Mouse (Mus musculus): ENCODE measurements around the gene Tcf7l2. TPM values are rescaled to one million over a fixed set of nuclear protein-coding genes. Genes with fewer than 3 reads are reported as not detected.

The Tcf7l2 gene
- polyA plus RNA-seq, 1 experiment from 2014 or later, result 53.4 TPM

- no peak overlapping the region for H3K9ac ChIP-seq (ENCODE audit: low read depth, low read length)
- H3K9me3 ChIP-seq (replicated peaks; ENCODE audit: low read length), result no peaks in the 10 kb centered on the region
- 85% methylated on average over 5 of the region's 5 CpGs for WGBS
- DNase-seq (ENCODE audit: low spot score), result no peak
- H3K4me3 ChIP-seq (replicated peaks; ENCODE audit: low read depth, low read length), result no peak overlapping the region
- H3K27ac ChIP-seq, result no peak overlapping the region
- no peak overlapping the region for H3K4me2 ChIP-seq (ENCODE audit: low read length)
- no peak for TF ChIP-seq CTCF (IDR thresholded peaks at IDR 0.05; ENCODE audit: low read depth)
- H3K4me1 ChIP-seq (replicated peaks; ENCODE audit: insufficient read depth, low read length), result peaks cover 12% of the 10 kb centered on the region; the same call in 1 of the 2 replicates
- H3K27me3 ChIP-seq (ENCODE audit: insufficient read depth, low read length), result no peaks in the 10 kb centered on the region; the same call in 1 of the 2 replicates
- no peak for ATAC-seq (replicated peaks; ENCODE audit: low FRiP score, low read depth)
- no peaks in the 10 kb centered on the region for H3K36me3 ChIP-seq (ENCODE audit: insufficient read depth, low read length)
These were observed 30.8 kb upstream of the Tcf7l2 start for GRCm38 (mm10) chr19:55710841-55711240.

- DNase-seq (ENCODE audit: low spot score) (no peak), ATAC-seq (replicated peaks; ENCODE audit: low FRiP score, low read depth) (no peak)
- Histone ChIP-seq H3K27me3 (ENCODE audit: insufficient read depth, low read length) (no peaks in the 10 kb centered on the region; the same call in 1 of the 2 replicates), H3K36me3 (ENCODE audit: insufficient read depth, low read length) (no peaks in the 10 kb centered on the region), H3K4me1 (replicated peaks; ENCODE audit: insufficient read depth, low read length) (peaks cover 5% of the 10 kb centered on the region; the same call in 1 of the 2 replicates), H3K4me3 (replicated peaks; ENCODE audit: low read depth, low read length) (no peak overlapping the region), H3K4me2 (ENCODE audit: low read length) (no peak overlapping the region), H3K27ac (no peak overlapping the region), H3K9ac (ENCODE audit: low read depth, low read length) (no peak overlapping the region), H3K9me3 (replicated peaks; ENCODE audit: low read length) (no peaks in the 10 kb centered on the region)
- no peak for TF ChIP-seq CTCF (IDR thresholded peaks at IDR 0.05; ENCODE audit: low read depth)
- 68% methylated on average over 5 of the region's 5 CpGs for WGBS
These were observed 29.9 kb upstream of the Tcf7l2 start for GRCm38 (mm10) chr19:55711701-55712100.

- Histone ChIP-seq H3K4me3 (replicated peaks; ENCODE audit: low read depth, low read length) (no peak overlapping the region), H3K9ac (ENCODE audit: low read depth, low read length) (no peak overlapping the region), H3K36me3 (ENCODE audit: insufficient read depth, low read length) (no peaks in the 10 kb centered on the region), H3K4me1 (replicated peaks; ENCODE audit: insufficient read depth, low read length) (peaks cover 5% of the 10 kb centered on the region; the same call in 1 of the 2 replicates), H3K27me3 (ENCODE audit: insufficient read depth, low read length) (no peaks in the 10 kb centered on the region; the same call in 1 of the 2 replicates), H3K4me2 (ENCODE audit: low read length) (no peak overlapping the region), H3K27ac (no peak overlapping the region), H3K9me3 (replicated peaks; ENCODE audit: low read length) (no peaks in the 10 kb centered on the region)
- TF ChIP-seq CTCF (IDR thresholded peaks at IDR 0.05; ENCODE audit: low read depth), result no peak
- DNase-seq (ENCODE audit: low spot score) (no peak), ATAC-seq (replicated peaks; ENCODE audit: low FRiP score, low read depth) (no peak)
- WGBS, result 66% methylated on average over 2 of the region's 2 CpGs
These were observed 28.9 kb upstream of the Tcf7l2 start for GRCm38 (mm10) chr19:55712678-55713077.

GRCm38 (mm10) chr19:55714015-55714414 is 27.6 kb upstream of the Tcf7l2 start:
- Histone ChIP-seq H3K36me3 (ENCODE audit: insufficient read depth, low read length) (no peaks in the 10 kb centered on the region), H3K4me2 (ENCODE audit: low read length) (no peak overlapping the region), H3K4me1 (replicated peaks; ENCODE audit: insufficient read depth, low read length) (peaks cover 5% of the 10 kb centered on the region; the same call in 1 of the 2 replicates), H3K4me3 (replicated peaks; ENCODE audit: low read depth, low read length) (no peak overlapping the region), H3K27me3 (ENCODE audit: insufficient read depth, low read length) (no peaks in the 10 kb centered on the region; the same call in 1 of the 2 replicates), H3K9me3 (replicated peaks; ENCODE audit: low read length) (no peaks in the 10 kb centered on the region), H3K27ac (no peak overlapping the region), H3K9ac (ENCODE audit: low read depth, low read length) (no peak overlapping the region)
- WGBS, result 76% methylated on average over 4 of the region's 4 CpGs
- DNase-seq (ENCODE audit: low spot score), result no peak
- TF ChIP-seq CTCF (IDR thresholded peaks at IDR 0.05; ENCODE audit: low read depth), result no peak
- no peak for ATAC-seq (replicated peaks; ENCODE audit: low FRiP score, low read depth)

GRCm38 (mm10) chr19:55714665-55715064 is 27.0 kb upstream of the Tcf7l2 start:
- no peak for TF ChIP-seq CTCF (IDR thresholded peaks at IDR 0.05; ENCODE audit: low read depth)
- Histone ChIP-seq H3K27ac (no peak overlapping the region), H3K4me3 (replicated peaks; ENCODE audit: low read depth, low read length) (no peak overlapping the region), H3K36me3 (ENCODE audit: insufficient read depth, low read length) (no peaks in the 10 kb centered on the region), H3K9ac (ENCODE audit: low read depth, low read length) (no peak overlapping the region), H3K27me3 (ENCODE audit: insufficient read depth, low read length) (no peaks in the 10 kb centered on the region; the same call in 1 of the 2 replicates), H3K4me1 (replicated peaks; ENCODE audit: insufficient read depth, low read length) (peaks cover 5% of the 10 kb centered on the region; the same call in 1 of the 2 replicates), H3K4me2 (ENCODE audit: low read length) (no peak overlapping the region), H3K9me3 (replicated peaks; ENCODE audit: low read length) (no peaks in the 10 kb centered on the region)
- DNase-seq (ENCODE audit: low spot score), result no peak
- ATAC-seq (replicated peaks; ENCODE audit: low FRiP score, low read depth), result no peak
- WGBS, result 58% methylated on average over 3 of the region's 3 CpGs

GRCm38 (mm10) chr19:55719083-55719482 is 22.5 kb upstream of the Tcf7l2 start:
- TF ChIP-seq CTCF (IDR thresholded peaks at IDR 0.05; ENCODE audit: low read depth), result no peak
- H3K4me1 ChIP-seq (replicated peaks; ENCODE audit: insufficient read depth, low read length), result no peaks in the 10 kb centered on the region
- no peaks in the 10 kb centered on the region for H3K36me3 ChIP-seq (ENCODE audit: insufficient read depth, low read length)
- no peaks in the 10 kb centered on the region for H3K9me3 ChIP-seq (replicated peaks; ENCODE audit: low read length)
- no peak overlapping the region for H3K27ac ChIP-seq
- H3K4me3 ChIP-seq (replicated peaks; ENCODE audit: low read depth, low read length), result no peak overlapping the region
- DNase-seq (ENCODE audit: low spot score) (no peak), ATAC-seq (replicated peaks; ENCODE audit: low FRiP score, low read depth) (no peak)
- H3K27me3 ChIP-seq (ENCODE audit: insufficient read depth, low read length), result no peaks in the 10 kb centered on the region
- WGBS, result 75% methylated on average over 6 of the region's 6 CpGs
- H3K4me2 ChIP-seq (ENCODE audit: low read length), result no peak overlapping the region
- H3K9ac ChIP-seq (ENCODE audit: low read depth, low read length), result no peak overlapping the region

Measured in kidney, postnatal 0 days (tissue).